Mouse (Mus musculus) right cerebral cortex, postnatal 10 days (tissue): ENCODE measurements around the gene Sertad3.

ENCODE experiments used
- DNase-seq, 2 experiments: peaks; one replicate each; pipeline ENCODE4 v3.0.0; 2021; ENCODE audit warnings: low spot score in 2 of 2

The Sertad3 gene

GRCm38 (mm10) chr7:27467648-27468047, 5.9 kb upstream of the Sertad3 start:
- DNase-seq: no peak

GRCm38 (mm10) chr7:27471390-27472120, 2.0 kb upstream of the Sertad3 start:
- DNase-seq: no peak

DNA sequence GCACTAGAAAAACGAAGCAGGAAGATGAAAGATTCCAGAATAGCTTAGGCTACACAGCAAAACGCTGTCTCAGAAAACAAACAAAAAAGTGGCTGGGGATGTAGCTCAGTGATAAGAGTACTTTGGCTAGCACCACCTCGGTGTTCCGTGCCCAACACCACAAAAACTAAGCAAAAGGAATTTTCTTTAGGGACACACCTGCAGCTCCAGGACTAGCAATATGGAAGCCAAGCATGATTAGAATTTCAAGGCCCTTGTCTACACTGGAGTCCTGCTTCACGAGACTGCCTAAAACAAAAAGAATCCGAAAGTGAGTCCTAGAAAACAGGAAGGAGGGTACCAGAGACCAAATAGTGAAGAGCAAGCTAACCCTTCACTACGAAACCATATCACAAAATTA, 972 bp upstream of the Sertad3 start:
- no peak for DNase-seq

- DNase-seq: no peak
These were observed 394 bp downstream of the Sertad3 start for GRCm38 (mm10) chr7:27473835-27474489.

DNA sequence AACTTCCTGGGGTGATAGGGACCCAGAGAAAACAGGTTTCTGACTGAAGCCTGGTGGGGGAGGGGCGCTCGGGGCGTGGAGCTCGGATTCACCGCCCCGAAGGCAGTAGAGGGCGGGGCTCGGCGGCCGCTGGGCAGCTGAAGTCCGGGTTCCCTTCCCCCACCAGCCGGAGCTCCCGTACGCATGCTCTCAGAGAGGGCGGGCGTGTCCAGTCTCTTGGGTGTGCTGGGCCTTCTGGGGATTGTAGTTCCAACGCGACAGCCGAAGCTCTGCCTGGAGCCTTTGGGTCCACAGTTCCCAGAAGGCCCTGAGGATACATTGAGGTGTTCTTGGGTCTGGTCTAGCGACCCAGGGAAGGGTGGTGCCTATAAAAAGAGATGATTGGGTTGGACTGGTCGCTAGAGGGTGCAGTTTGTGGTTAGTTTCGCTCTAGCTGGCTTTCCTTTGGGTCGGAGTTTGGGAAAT, 954 bp downstream of the Sertad3 start:
- DNase-seq: peak; percentile 98 to 99

DNA sequence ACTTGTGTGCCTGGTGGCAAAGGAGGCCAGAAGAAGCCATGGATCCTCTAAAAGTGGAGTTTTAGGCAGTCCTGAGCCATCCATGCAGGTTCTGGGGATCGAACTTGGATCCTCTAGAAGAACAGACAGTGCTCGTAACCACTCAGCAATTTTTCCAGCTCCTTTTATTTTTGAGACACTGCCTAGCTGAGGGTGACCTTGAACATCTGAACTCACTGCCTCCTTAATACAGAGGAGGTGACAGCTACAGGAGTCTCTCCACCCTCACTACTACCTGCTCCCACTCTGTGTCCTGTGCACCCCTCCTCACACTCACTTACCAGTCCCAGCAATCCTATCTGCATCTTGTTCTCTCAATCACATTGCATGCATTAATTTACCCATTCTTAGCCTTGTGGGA, 2.0 kb downstream of the Sertad3 start:
- DNase-seq: no peak

DNA sequence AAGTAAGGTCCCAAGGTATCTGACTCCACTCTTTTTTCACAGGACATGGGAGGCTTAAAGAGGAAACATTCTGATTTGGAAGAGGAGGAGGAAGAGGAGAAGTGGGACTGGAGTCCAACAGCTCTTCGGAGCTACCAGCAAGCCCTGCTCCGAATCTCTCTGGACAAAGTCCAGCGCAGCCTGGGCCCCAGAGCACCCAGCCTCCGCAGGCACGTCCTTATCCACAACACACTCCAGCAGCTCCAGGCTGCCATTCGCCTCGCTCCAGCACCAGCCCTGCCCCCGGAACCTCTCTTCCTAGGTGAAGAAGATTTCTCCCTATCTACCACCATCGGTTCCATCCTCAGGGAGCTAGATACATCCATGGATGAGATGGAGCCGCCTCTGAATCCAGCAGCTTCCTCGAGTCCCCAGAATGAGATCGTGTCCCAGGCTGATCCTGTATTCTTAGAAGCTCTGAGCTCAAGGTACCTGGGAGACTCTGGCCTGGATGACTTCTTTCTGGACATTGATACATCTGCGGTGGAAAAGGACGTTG, 2.6 kb downstream of the Sertad3 start:
- DNase-seq: no peak

- DNase-seq: no peak
These were observed 5.0 kb downstream of the Sertad3 start for GRCm38 (mm10) chr7:27478561-27478960.

DNA sequence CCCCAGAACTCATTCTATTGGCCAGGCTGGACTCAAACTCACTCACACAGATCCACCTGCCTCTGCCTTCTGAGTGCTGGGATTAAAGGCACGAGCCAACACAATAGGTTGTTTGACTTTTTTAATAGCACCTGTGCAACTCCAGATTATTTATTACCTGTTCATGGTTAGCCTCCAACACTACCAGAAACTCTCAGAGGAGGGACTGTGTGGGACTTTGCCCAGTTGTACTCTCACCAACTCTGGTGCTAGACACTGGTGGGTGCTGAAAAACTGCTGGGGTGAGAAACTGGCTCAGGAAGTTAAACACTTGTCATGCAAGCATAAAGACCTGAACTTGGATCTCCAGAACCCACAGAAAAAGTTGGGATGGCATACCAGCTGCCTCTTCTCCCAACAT, 6.2 kb downstream of the Sertad3 start:
- no peak for DNase-seq

DNA sequence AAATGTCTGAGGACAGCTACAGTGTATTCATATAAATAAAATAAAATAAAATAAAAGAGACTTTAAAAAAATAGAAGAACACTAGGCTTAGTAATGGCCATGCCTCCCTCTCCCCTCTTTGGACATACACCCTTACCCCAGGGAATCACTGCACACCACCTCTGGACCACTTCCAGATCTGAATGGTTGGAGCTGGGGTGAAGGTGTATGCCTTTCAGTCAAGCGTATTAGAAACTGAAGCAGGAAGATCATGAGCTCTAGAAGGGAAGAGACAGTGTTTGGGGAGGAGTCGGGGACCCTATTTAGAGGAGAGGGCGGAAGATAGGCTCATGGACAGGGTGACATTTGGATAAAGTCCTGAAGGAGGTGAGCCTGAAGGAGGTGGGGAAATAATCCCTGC, 6.9 kb downstream of the Sertad3 start:
- DNase-seq: no peak

DNA sequence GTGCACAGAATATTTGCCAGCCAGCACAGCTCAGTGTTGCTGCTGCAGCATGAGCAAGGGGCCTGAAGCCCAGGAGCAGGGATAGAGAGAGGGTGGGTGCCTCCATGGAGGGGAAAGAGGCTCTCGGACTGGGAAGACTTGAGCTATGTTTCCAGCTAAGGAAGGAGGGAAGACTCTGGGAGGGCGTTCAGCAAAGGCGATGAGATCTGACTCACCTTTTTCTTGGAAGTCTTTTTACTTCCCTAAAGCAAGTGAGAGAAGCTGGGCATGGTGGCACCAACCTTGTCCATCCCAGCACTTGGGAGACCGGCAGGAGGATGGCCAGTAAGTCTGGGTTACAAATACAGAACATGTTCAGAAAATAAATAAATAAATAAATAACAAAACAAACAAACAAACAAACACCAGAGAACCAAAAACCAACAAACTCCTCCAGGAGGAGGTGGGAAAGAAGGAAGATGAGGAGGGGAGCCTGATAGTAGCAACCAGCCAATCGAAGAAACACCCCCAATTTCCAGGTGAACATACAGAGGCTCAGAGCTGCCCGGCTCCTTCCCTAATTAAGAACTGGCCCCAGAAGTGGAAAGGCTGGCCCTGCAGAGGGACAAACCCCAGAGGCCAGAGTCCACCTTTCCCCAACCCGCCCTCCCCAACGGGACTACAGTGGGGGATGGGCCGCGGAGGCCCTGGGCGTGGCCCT, 7.5 kb downstream of the Sertad3 start:
- DNase-seq: no peak

DNA sequence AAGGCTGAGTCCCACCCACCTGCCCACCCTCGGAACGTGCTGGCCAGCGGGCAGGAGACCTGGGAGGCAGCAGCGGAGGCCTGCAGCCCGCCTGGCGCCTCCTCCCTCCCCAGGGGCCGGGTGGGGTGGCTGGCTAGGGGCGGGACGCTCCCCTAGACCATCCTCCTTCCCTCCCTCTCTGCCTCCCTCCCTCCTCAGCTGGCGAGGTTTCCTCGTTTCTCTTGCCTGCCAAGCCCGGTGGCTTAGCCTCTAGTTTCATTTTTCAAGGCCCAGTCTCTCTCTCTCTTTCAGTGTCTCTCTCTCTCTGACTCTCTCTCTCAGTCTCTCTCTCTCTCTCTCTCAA, 8.0 kb downstream of the Sertad3 start:
- DNase-seq: peak; percentile 77 to 81

GRCm38 (mm10) chr7:27483860-27484259, 10.3 kb downstream of the Sertad3 start:
- DNase-seq: no peak

DNA sequence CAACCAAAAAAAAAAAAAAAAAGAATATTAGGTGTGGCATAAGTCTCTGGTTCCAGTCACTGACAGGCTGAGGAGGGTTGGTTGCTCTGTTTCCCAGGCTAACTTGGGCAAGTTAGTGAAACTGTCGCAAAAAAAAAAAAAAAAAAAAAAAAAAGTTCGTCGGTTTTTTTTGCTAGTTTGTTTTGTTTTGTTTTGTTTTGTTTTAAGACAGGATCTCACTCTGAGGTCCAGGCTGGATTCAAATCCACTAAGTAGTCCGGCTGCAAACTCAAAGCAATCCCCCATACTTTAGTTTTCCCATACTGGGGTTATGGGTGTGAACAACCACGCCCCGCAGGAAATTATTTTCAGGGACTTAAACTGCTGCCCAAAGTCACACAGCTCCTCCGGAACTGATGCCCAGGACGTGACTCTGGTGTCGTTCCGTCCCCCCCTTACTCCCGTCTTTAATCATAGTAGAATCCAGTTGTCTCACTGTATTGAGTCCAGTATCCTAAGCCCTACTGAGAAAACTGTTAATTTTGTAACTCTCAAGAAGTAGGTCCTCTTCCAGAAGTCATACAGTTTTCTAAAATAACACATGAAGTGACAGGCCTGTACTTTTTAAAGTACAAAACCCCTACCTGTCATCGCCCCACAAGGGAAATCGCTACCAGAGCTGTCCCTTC, 12.7 kb downstream of the Sertad3 start:
- peak in 1 of 2 experiments; percentile 35 for DNase-seq

GRCm38 (mm10) chr7:27486770-27487697, 13.5 kb downstream of the Sertad3 start, which contains the start of gene Sertad1:
Sertad1 (plus strand) TSS chr7:27486910.
- DNase-seq: peak; percentile 100

DNA sequence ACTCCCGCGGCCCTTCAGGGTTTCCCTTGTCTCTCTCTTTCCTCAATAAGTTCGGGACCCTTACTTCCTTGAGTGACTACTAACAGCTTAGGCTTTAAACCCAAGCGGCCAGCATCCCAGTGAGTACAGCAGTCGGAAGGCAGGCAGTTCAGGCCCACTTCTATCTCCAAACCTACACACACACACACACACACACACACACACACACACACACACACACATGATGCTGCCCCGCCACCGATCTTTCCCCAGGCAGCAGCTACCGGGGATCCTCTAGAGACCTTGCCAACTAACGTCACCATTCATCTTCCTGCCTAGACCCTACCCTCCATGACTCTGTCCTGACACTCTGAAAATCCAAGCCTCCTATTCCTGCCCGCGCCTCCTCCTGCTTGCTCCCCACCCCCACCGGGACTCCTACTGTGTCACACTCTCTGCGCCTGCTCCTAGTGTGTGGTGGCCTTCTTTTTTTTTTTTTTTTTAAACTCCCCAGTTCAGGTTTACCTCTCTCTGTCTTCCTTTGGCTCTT, 14.2 kb downstream of the Sertad3 start:
- peak; percentile 73 to 80 for DNase-seq

- no peak for DNase-seq
These were observed 15.8 kb downstream of the Sertad3 start for GRCm38 (mm10) chr7:27489270-27489869.

GRCm38 (mm10) chr7:27490227-27490542, 16.6 kb downstream of the Sertad3 start:
- no peak for DNase-seq

- DNase-seq: peak; percentile 78 to 85
These were observed 17.2 kb downstream of the Sertad3 start for GRCm38 (mm10) chr7:27490543-27491329.
